Mouse (Mus musculus) fat pad, adult 2 months (tissue): ENCODE data around the gene Olfr935.

Experiments used
- DNase-seq: peaks from one replicate; pipeline ENCODE4 v3.0.0-alpha.2; 2011; ENCODE audit warnings: low read depth, low spot score; ENCODE audit errors: extremely low read depth

Gene Olfr935

GRCm38 (mm10) chr9:38999583-38999982 lies at the start of gene Olfr935:
Olfr935 (minus strand) TSS chr9:38999683.
- no peak for DNase-seq

GRCm38 (mm10) chr9:39023277-39023676 lies 23.8 kb upstream of the Olfr935 start, which contains the start of gene Olfr146:
Olfr146 (minus strand) TSS chr9:39023377.
- no peak for DNase-seq

- DNase-seq: no peak
These were observed 11.3 kb downstream of the Olfr935 start, which contains the start of gene Olfr934 for GRCm38 (mm10) chr9:38988215-38988614. Olfr934 (minus strand) TSS chr9:38988315.

- no peak for DNase-seq
These were observed 27.5 kb downstream of the Olfr935 start, which contains the start of gene Olfr933 for GRCm38 (mm10) chr9:38972013-38972412. Olfr933 (plus strand) TSS chr9:38972313.

- no peak for DNase-seq
These were observed 45.4 kb downstream of the Olfr935 start for GRCm38 (mm10) chr9:38954124-38954416.

- no peak for DNase-seq
These were observed 45.9 kb downstream of the Olfr935 start for GRCm38 (mm10) chr9:38953401-38954123.
